Mouse (Mus musculus) heart, postnatal 36 days (tissue): ENCODE measurements around the gene Mylk3. TPM values are rescaled to one million over a fixed set of nuclear protein-coding genes. Genes with fewer than 3 reads are reported as not detected.

Source experiments
- DNase-seq, 2 experiments: peaks; one replicate each; pipeline ENCODE4 v3.0.0; 2021 to 2022
- intact Hi-C: fragments of 180-260 bp; cut with DNase I; formaldehyde crosslinking; loops from one replicate; pipeline ENCODE4 v1.15.1; 2025
- total RNA-seq, 2 experiments: library from RNA; stranded (reverse); gene quantifications; 2 replicates each; pipeline ENCODE4 v1.2.3; 2021

Mylk3 gene
- total RNA-seq, 2 experiments from 2014 or later = 418 to 460 TPM

DNA sequence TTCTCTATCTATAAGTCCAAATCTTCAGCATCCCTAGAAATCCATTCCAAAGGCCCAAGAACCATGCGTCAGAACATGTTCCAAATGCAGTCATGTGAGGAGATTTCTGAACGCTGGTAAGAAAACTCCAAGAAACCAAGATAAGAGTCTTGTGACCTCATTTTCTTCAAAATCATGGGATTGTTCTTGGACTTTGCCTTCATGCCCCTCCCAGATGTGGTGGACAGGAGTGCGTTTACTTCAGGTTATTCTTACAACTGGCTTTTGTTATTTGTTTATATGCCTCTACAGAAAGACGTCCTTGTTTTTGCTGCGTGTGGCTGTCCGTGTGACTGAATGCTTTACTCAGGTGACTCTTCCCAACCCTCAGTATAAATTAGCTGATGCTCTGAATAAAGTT is 7.1 kb upstream of the Mylk3 start:
- intact Hi-C loops = no loop called here
- DNase-seq = no peak

DNA sequence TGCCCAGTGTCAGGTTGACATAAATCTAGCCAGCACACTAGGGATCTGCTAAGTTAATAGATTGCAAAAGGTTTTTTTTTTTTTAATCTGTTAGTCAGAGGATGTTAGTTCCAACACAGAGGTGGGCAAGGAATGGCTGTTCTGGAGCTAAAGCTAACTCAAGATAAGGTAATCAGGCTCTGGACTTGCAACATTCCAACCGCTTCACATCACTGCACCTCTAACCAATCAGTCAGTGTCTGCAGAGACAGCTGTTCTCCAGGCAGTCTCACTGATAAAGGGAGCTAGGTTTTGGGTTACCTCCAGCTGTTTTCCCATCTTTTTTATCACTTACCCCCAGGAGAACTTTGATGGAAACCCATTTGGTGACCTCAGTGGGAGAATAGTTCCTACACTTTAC is 5.3 kb upstream of the Mylk3 start:
- intact Hi-C loops = no loop called here
- no peak for DNase-seq

DNA sequence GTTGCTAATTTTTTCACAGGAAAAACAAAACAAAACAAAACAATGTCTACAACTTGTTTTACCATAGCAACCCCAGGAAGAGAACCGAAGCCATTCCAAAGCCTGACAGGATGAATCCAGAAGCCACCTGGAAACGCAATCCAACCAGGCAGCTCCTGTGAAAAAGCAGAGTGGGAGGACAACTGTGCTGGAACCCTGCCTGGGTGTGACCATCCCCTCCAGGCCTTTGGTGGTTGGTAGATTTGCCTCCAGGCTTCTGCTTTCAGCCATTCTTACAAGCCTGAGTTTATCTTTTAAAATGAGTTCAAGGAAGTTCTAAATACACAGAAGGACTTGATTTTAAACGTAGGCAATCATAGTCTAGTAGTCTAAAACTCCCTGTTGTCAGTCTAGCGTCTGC is 4.2 kb downstream of the Mylk3 start:
- no peak for DNase-seq
- intact Hi-C loops = loop anchor here (2.0 kb wide), 1 partner anchor 17 kb away; no protein-coding TSS in a partner anchor

DNA sequence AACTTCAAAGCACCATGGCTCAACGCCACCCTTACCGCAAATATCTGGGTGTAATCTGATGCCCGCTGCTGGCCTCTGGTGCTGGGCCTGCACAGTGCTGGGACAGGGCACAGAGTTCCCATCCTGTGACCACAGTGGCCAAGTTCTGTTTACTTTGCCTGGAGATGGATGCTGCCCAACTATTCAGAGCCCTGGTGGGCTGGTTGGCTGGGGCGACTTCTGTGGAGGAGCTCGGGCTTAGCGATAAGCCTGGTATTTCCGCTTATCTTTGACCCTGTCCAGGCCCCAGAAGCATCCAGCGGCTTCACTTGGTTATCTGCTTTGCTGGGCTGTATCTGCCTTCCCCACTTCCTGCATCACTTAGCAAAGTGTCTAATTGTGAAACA is 5.3 kb downstream of the Mylk3 start:
- intact Hi-C loops = loop anchor here (2.0 kb wide), 1 partner anchor 16 kb away; no protein-coding TSS in a partner anchor
- peak; percentile 59 to 70 for DNase-seq

DNA sequence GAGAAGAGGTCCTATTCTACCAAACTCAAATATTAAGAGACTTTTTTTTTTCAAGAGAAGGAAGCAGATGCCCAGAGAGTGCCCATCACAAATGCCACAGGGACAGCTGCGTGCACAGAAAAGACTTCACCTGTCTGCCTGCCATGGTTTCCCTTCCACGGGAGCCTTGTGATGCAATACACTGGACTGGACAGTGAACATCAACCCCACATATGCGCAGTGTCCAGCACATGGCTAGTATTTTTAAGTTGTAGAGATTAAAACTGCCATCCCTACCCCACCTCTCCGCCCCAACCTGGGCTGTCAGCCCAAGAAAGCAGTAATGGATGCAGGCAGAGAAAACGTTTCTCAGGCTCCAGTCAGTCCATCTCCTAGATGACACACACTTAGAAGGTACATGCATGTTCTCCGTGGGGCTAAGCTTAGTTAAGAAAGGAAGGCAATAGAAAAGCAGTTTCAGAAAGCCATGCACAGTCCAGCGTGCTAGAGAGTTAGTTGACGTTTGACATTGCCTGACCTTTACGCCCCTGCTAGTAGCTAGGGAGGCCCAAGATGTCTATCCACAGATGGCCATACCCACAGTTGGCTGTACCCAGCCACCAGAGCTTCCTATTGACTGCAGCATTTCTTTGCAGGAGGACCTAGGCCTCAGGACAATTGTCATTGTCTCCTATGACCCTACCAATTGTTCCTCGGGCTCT is 5.9 kb downstream of the Mylk3 start:
- DNase-seq = no peak
- intact Hi-C loops = loop anchor here (2.0 kb wide), 1 partner anchor 15 kb away; no protein-coding TSS in a partner anchor

DNA sequence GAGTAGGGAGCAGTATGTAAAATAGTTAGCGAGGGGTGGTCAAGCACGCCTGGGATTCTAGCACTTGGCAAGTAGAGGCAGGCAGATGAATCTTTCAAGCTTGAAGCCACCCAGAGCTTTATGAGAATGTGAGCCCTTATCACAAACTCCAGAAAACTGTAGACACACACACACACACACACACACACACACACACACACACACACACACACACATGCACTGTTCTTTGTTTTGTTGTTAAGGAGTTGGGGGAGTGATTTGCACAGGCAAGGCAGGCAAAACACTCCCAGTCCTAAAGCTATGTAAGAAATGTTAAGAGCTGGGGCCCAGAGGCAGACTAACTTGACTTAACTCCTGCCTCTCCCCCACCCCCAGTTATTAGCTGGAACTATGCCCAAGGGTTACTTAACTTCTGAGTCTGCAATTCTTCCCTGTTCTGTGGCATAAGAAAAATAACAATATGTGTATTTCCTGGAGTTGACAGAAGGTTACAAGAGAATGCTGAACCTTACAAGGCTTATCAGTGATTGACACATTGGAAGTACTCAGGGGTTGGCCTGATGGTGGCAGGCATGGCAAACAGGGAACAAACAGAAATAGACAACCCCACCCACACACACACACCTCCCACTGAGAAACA is 6.9 kb downstream of the Mylk3 start:
- intact Hi-C loops = no loop called here
- DNase-seq = peak in 1 of 2 experiments; percentile 48

DNA sequence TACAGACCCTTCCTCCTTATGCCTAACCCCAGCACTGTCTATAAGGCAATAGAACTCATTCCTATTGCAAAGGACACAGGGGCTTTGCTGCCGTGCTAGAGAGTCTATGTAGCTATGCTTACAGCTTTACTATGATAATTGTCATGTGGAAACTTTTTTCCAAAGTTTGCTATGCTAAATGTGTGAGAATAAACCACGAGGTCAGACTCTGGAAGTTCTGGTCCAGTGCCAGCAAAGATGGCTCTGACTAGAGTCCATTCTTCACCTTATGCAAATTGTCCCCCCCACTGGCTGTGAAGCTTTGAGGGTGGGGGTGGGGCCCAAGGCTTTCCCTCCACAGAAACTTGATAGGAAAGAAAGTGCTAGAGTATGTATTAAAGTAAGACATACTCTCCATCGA is 9.6 kb downstream of the Mylk3 start:
- no peak for DNase-seq
- intact Hi-C loops = no loop called here

DNA sequence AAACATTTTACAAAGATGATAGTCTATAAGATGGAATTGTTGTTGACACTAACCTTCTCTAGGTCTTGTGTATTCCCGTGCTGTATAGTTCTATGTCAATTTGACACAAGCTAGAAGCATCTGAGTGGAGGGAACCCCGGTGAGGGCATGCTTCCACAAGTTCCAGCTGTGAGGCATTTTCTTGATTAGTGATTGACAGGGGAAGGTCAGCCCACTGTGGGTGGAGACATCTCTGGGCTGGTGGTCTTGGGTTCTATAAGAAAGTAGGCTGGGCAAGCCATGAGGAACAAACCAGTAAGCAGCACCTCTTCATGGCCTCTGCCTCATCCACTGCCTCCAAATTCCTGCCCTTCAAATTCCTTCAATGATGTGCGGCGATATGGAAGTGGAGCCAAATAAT is 11.9 kb downstream of the Mylk3 start:
- DNase-seq = no peak
- intact Hi-C loops = no loop called here

DNA sequence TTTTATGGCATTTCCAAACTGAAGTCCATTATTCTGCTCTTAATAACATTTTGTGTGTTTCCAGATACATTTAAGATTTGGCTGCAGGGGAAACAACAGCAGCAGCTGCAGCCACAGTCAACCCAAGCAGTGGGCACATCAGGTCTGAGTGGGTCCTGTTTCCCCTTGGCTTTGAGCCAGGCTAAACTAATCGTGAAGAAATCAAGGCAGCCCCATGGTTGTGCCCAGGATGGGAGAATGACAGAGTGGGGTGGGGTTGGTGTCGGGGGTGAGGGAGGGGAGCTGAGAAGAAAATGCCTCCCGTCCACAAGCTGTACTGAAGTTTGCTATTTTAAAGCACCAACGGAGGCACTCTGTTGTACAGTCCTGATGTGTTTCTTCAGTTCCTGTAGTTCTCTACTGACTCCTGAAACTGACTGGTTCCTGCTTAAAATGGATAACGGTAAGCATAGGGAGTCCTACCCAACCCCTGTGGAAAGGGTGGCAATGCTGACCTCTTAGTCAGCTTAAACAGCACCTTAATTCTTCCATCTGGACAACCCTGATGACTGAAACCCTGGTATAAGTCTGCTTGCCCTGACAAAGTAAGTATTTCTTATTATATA is 12.6 kb downstream of the Mylk3 start:
- intact Hi-C loops = no loop called here
- no peak for DNase-seq

DNA sequence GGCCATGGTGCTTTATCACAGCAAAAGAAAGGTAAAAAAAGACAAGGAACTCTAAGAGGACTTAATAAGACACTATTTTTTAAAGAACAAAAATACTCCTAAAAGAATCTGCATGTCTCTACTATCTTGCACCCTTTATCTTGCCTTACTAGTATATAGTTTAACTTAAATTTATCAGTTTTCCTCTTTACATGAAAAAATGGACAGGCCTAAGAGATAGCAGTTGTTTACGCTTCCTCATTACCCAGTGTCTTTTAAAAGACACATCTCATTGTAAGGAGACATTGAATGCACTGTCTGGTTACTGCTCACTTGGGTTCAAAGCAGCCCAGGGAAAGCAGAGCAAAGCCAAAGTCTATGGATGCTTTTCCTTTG is 13.7 kb downstream of the Mylk3 start:
- DNase-seq = no peak
- intact Hi-C loops = no loop called here

DNA sequence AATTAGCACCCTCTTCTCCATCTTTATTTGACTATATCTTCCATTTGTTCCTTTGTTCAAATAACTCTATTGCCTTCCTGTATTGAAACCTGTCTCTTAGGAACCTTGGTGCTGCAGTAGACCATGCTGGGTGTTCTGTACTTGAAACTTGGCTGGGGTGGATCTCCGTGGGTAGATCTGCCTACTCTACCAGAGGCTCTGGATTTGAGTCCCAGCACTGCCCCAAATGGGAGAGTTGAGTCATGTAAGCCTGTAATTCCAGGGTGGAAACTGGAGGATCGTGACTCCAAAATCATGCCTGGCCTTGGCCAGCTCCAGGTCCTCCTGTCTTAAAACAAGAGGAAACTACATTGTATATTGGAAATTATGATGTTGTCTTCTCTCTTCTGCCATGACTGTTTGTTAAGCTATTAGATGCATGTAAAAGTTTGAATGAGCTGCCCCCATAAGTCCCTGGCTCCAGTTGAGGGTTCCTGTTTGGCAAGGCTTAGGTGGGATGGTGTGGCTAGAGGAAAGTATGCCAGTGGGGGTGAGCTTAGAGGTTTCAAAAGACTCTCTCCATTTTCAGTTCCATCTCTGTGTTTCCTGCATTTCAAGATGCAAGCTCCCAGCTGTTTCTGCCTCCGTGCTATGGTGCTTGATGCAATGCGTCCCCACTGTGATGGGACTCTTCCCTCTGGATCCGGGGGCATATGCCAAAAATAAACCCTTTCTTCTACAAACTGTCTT is 14.2 kb downstream of the Mylk3 start:
- no peak for DNase-seq

DNA sequence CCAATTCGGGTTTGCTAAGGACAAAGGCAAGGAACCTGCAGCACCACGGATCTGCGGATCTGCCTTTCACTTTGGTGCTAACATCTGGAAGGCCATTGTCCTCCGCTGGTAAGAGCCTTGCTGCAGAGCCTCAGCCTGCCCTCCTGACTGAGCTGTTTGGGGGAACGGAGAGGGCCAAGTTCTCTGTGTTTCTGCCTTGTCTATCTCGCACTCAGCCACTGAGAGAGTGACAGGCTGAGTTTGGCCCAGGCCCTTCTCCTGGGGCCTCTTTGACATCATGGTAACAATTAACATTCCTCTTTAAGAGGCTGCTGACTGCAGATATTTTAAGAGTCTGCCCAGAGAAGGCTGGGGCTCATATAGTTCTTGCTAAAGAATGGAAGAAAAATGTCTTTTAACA is 21.0 kb downstream of the Mylk3 start:
- peak; percentile 54 to 60 for DNase-seq
- intact Hi-C loops = loop anchor here (2.0 kb wide), 1 partner anchor 16 kb away; no protein-coding TSS in a partner anchor

More for the DNA sequence above, 14.2 kb downstream of the Mylk3 start:
- intact Hi-C loops = no loop called here

DNA sequence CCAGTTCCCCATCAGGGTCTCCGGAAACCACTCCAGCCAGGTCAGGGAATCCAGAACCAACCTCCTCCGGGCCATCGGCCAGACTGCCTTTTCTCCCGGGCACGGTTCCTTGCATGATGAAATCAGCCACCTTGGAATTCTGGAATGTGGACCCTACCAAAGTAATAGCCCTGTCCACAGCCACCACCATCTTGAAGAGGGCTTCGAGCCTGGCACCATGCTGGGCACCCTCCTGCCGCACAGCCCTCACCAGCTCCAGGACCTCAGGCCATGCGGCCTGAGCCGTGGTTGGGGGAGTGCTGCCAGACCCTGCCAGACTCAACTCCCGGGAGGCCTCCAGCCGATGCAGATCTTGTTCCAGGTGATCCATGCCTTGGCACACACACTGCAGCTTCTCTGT is 21.5 kb downstream of the Mylk3 start:
- intact Hi-C loops = loop anchor here (2.0 kb wide), 1 partner anchor 16 kb away; no protein-coding TSS in a partner anchor
- peak; percentile 34 to 43 for DNase-seq

DNA sequence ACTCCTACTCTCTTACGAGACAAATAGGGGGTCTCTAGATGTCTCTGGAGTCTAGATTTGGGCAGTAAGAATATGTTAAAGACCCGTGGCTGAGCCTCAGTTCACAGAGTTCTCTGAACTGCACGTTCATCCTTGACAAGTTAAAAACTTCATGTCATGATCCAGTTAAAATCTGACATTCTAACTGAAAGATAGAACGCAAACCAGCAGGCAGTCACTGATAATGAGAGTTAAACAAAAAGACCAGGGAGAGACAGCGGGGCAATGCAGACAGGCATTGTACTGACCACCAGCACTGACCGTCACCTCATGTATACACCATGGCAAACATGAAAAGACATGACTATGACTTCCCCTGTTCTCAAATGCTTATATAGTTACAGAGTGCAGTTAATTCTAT is 22.7 kb downstream of the Mylk3 start:
- intact Hi-C loops = no loop called here
- DNase-seq = no peak

DNA sequence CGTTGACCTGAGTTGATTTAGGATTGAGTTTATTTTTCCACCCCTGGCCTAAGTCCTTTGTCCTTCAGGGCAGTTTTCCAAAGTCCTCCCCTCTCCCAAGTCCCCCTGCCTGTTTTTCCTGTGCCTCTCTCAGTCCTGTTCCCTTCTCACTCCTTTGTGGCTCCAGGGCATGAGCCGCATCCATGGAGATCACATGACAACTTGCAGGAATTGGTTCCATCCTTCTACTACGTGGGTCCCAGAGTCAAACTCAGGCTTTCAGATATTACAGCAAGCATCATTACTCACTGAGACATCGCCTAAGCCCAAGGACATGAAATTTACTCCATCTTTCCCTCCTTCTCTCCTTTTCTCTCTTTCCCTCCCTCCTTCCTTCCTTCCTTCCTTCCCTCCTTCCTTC is 23.9 kb downstream of the Mylk3 start:
- no peak for DNase-seq
- intact Hi-C loops = no loop called here

DNA sequence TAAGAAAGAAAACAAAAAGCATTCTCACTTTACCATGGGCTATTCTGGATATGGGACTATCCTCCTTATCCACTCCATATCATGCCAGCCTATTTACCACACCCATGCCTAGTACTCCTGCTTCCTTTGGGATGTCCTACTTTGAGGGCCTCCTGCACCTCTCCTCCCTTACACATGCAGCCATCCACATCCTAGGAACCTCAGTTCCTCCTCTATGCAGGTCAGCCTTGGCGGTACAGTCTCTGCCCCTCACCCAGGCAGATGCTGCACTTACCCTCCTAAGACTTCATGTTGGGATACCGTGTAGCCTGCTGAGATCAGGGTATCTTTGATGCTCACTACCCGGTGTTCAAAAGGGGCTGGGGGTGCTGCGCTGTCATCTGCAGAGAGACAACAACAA is 32.9 kb downstream of the Mylk3 start:
- DNase-seq = no peak
- intact Hi-C loops = loop anchor here (5.0 kb wide), 1 partner anchor 44 kb away; no protein-coding TSS in a partner anchor

DNA sequence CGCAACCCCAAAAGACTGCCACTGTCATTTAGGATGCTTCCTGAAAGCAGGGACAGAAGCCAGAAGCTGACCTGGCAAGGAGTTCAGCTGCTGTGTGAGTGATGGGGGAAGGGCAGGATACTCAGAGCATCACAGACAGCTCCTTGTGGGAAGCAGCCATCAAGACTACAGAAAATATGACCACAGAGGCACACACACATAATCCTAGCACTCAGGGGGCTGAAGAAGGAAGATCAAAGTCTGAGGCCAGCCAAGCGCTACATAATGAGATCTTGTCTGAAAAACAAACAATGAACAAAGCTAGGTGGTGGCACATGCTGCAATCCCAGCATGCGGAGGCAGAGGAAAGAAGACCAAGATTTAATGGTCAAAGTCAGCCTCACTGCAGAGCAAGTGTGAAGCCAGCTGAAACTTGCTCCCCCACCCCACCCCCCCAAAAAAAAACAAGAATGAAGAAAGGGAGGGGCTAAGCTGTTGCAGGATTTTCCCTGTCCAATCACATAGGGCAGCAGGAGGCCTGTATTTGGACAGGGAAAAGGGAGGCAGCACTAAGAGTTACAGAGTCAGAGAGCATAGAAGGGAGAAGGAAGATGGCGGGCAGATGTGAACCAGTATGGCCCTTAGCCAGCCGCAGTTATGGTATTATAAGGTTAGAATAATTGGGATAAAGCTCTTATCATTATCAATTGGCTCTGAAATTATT is 46.1 kb downstream of the Mylk3 start:
- intact Hi-C loops = no loop called here

DNA sequence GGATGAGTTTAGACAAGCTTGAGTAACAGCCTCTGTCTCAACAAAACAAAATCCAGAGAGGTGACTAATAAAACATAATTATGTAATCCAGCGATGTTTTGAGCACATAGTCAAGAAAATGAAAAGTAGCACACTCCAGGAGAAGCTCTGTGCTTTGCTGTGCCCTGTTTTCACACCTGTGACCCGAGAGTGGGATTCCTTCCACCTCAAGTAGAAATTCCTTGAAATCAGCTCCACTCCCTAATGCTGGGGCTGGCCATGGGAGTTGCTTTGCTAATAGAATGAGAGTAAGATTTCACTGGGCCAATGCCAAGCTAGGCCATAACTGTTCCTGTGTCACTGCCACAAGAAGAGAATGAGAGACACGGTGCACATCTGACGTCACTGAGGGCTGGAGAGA is 48.5 kb downstream of the Mylk3 start:
- no peak for DNase-seq
- intact Hi-C loops = no loop called here

More for the DNA sequence above, 46.1 kb downstream of the Mylk3 start:
- no peak for DNase-seq

DNA sequence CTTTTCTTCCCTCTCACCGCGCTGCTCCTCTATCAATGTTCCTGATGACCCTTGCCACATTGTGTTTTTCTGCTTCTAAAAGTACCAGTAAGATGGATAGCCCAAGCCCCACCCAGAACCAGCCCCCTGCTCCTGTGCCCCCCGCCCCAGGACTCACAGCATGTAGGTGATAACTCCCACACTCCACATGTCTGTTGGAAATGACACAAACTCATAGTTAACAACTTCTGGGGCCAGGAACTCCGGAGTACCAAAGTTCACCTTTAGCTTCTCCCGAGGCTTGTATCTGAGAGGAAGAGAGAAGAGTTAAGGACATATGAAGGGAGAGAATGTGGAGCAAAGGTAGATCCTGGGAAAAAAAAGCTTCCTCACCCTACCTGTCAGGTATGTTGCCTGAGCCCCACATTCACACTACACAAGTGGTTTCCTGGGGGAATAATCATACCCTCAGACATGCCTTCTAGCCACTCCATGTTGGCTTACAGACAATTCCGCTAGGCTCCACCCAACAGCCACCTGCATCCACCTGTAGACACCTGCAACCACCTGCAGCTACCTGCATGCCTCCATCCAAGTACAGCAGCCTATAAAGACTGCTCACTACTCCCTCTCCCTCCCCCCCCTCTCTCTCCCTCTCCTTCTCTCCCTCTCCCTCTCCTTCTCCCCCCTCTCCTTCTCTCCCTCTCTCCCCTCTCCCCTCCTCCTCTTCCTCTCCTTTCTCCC is 49.8 kb downstream of the Mylk3 start:
- DNase-seq = no peak
- intact Hi-C loops = no loop called here

DNA sequence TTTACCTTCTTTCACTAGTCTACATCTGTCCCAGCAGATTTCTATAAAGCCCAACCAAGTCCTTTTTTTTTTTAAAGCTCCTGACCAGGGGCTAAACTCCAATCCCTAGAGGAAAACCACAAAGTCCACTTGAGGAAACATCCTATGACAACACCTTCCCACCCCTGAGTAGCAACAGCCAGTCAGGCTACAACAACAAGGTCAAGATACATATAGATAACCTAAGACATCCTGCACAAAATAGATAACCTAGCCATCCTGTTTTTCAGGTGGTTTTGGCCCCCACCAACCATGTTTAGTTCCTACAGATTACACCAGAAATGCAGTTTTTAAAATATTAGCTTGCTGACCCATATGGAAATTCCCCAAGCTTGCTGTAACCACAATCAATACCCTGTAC is 51.0 kb downstream of the Mylk3 start:
- DNase-seq = no peak
- intact Hi-C loops = no loop called here
